Mouse (Mus musculus) liver, adult 2 months (tissue): ENCODE results near the gene Mllt10. TPM values are rescaled to one million over a fixed set of nuclear protein-coding genes. Genes with fewer than 3 reads are reported as not detected.

Source experiments
- DNase-seq: peaks from one replicate; pipeline ENCODE4 v3.0.0-alpha.2; 2011; ENCODE audit warnings: low read depth, low spot score; ENCODE audit errors: extremely low read depth
- H3K27ac ChIP-seq: fragments of 200-500 bp; replicated peaks from 2 replicates; pipeline ENCODE4 v1.5.1; 2012; ENCODE audit warnings: low read depth, mild to moderate bottlenecking, control low read depth, inconsistent platforms, low read length; ENCODE audit not compliant: insufficient read depth
- H3K27me3 ChIP-seq: fragments of 200-500 bp; 2 replicates; pipeline ENCODE4 v1.6.1; 2012; ENCODE audit warnings: mild to moderate bottlenecking, moderate library complexity, low read length, inconsistent platforms; ENCODE audit not compliant: control insufficient read depth, insufficient read depth
- H3K36me3 ChIP-seq: fragments of 200-500 bp; 2 replicates; pipeline ENCODE4 v1.6.1; 2012; ENCODE audit warnings: low read length, inconsistent platforms; ENCODE audit not compliant: control insufficient read depth, insufficient read depth
- H3K4me1 ChIP-seq: fragments of 200-500 bp; 2 replicates; pipeline ENCODE4 v1.6.1; 2011; ENCODE audit warnings: low read length; ENCODE audit not compliant: control insufficient read depth, insufficient read depth
- H3K4me3 ChIP-seq: fragments of 200-500 bp; 2 replicates; pipeline ENCODE4 v1.5.1; 2011; ENCODE audit warnings: low read depth, mild to moderate bottlenecking, control low read depth, low read length, moderate library complexity; ENCODE audit not compliant: insufficient read depth
- H3K79me2 ChIP-seq: fragments of 200-500 bp; 2 replicates; pipeline ENCODE4 v1.6.1; 2012; ENCODE audit warnings: inconsistent platforms, mild to moderate bottlenecking, low read length, moderate library complexity; ENCODE audit not compliant: control insufficient read depth, insufficient read depth
- H3K9ac ChIP-seq: fragments of 200-500 bp; 2 replicates; pipeline ENCODE4 v1.6.1; 2012; ENCODE audit warnings: low read depth, mild to moderate bottlenecking, control low read depth, inconsistent platforms, low read length
- CTCF ChIP-seq: fragments of 200-500 bp; IDR thresholded peaks from 2 replicates; pipeline ENCODE4 v1.5.1; 2011; ENCODE audit warnings: low read depth, low read length, control low read depth
- POLR2A ChIP-seq: fragments of 200-500 bp; IDR thresholded peaks from 2 replicates; pipeline ENCODE4 v1.6.1; 2011; ENCODE audit warnings: low read length, control low read depth; ENCODE audit not compliant: insufficient read depth; ENCODE audit errors: extremely low read depth
- WGBS: fragments of 180-500 bp; shearing (Covaris S2); methylation state at CpG from one replicate; pipeline ENCODE4 v1.1.7; 2018; 5-methylcytosine and 5-hydroxymethylcytosine counted together
- polyA plus RNA-seq: library from polyadenylated mRNA; depleted of rRNA; stranded (reverse); fragments of >200 nt; gene quantifications from 2 replicates; pipeline ENCODE4 v1.2.3, GENCODE M21; 2012
- total RNA-seq: library from RNA; depleted of rRNA; stranded (reverse); fragments of >200 nt; gene quantifications from 2 replicates; pipeline ENCODE4 v1.2.3, GENCODE M21; 2014

Gene Mllt10
- total and polyA plus RNA-seq, 2 experiments, result 16.7 to 18.0 TPM

- Histone ChIP-seq H3K4me1 (no peaks in the 10 kb centered on the region; the same call in 1 of the 2 replicates), H3K27me3 (no peaks in the 10 kb centered on the region), H3K4me3 (no peak overlapping the region), H3K27ac (no peak overlapping the region), H3K36me3 (peaks cover 17% of the 10 kb centered on the region), H3K79me2 (peaks cover 4% of the 10 kb centered on the region; the same call in 1 of the 2 replicates), H3K9ac (no peak overlapping the region)
- TF ChIP-seq POLR2A, result no peak
- TF ChIP-seq CTCF, result no peak
- DNase-seq, result no peak
- WGBS, result 79% methylated on average over 1 of the region's 1 CpGs
Observed at GRCm38 (mm10) chr2:18169174-18169948, 114.3 kb downstream of the Mllt10 start.

- 65% methylated on average over 1 of the region's 1 CpGs for WGBS
- Histone ChIP-seq H3K36me3 (peaks cover 36% of the 10 kb centered on the region), H3K4me3 (no peak overlapping the region), H3K9ac (no peak overlapping the region), H3K27ac (no peak overlapping the region), H3K79me2 (no peaks in the 10 kb centered on the region; the same call in 1 of the 2 replicates), H3K27me3 (no peaks in the 10 kb centered on the region), H3K4me1 (no peaks in the 10 kb centered on the region)
- TF ChIP-seq POLR2A (no peak), CTCF (no peak)
- no peak for DNase-seq
Observed at GRCm38 (mm10) chr2:18175234-18175633, 120.2 kb downstream of the Mllt10 start.

- H3K27me3 ChIP-seq, result no peaks in the 10 kb centered on the region
- H3K27ac ChIP-seq, result no peak overlapping the region
- H3K4me1 ChIP-seq, result peaks cover 3% of the 10 kb centered on the region; the same call in 1 of the 2 replicates
- DNase-seq, result no peak
- no peak overlapping the region for H3K9ac ChIP-seq
- H3K4me3 ChIP-seq, result no peak overlapping the region
- peaks cover 36% of the 10 kb centered on the region for H3K36me3 ChIP-seq
- WGBS, result 90% methylated on average over 3 of the region's 3 CpGs
- TF ChIP-seq CTCF, result no peak
- no peaks in the 10 kb centered on the region; the same call in 1 of the 2 replicates for H3K79me2 ChIP-seq
Observed at GRCm38 (mm10) chr2:18176235-18176634, 121.2 kb downstream of the Mllt10 start.

GRCm38 (mm10) chr2:18180323-18180722, 125.3 kb downstream of the Mllt10 start:
- H3K36me3 ChIP-seq, result peaks cover 43% of the 10 kb centered on the region
- peaks cover 6% of the 10 kb centered on the region for H3K4me1 ChIP-seq
- no peak for TF ChIP-seq CTCF
- TF ChIP-seq POLR2A, result no peak
- peaks cover 3% of the 10 kb centered on the region; the same call in 1 of the 2 replicates for H3K79me2 ChIP-seq
- H3K4me3 ChIP-seq, result no peak overlapping the region
- DNase-seq, result no peak
- H3K27ac ChIP-seq, result no peak overlapping the region
- H3K9ac ChIP-seq, result no peak overlapping the region
- no peaks in the 10 kb centered on the region for H3K27me3 ChIP-seq
- 93% methylated on average over 5 of the region's 5 CpGs for WGBS

GRCm38 (mm10) chr2:18181631-18182030, 126.6 kb downstream of the Mllt10 start:
- 28% methylated on average over 3 of the region's 3 CpGs for WGBS
- peak; percentile 66 for DNase-seq
- H3K4me1 ChIP-seq, result peaks cover 6% of the 10 kb centered on the region
- no peak overlapping the region for H3K27ac ChIP-seq
- no peak overlapping the region for H3K9ac ChIP-seq
- no peaks in the 10 kb centered on the region for H3K27me3 ChIP-seq
- no peak overlapping the region for H3K4me3 ChIP-seq
- H3K36me3 ChIP-seq, result peaks cover 44% of the 10 kb centered on the region
- peaks cover 3% of the 10 kb centered on the region; the same call in 1 of the 2 replicates for H3K79me2 ChIP-seq
- no peak for TF ChIP-seq CTCF
- no peak for TF ChIP-seq POLR2A

- TF ChIP-seq CTCF (no peak), POLR2A (no peak)
- H3K27ac ChIP-seq, result no peak overlapping the region
- peaks cover 43% of the 10 kb centered on the region for H3K36me3 ChIP-seq
- no peaks in the 10 kb centered on the region for H3K27me3 ChIP-seq
- peaks cover 3% of the 10 kb centered on the region; the same call in 1 of the 2 replicates for H3K79me2 ChIP-seq
- peaks cover 6% of the 10 kb centered on the region for H3K4me1 ChIP-seq
- H3K4me3 ChIP-seq, result no peak overlapping the region
- DNase-seq, result no peak
- H3K9ac ChIP-seq, result no peak overlapping the region
Observed at GRCm38 (mm10) chr2:18183079-18183478, 128.0 kb downstream of the Mllt10 start.
